Mouse (Mus musculus) gastrocnemius, postnatal 14 days (tissue): ENCODE data around the gene Brinp1. TPM values are rescaled to one million over a fixed set of nuclear protein-coding genes. Genes with fewer than 3 reads are reported as not detected.
"Not testable (repeated sequence)": the region's sequence is repeated elsewhere in the genome, so short reads cannot be mapped to it uniquely, and the experiment has no call there.

Experiments used
- DNase-seq: peaks from one replicate; pipeline ENCODE4 v3.0.0; 2021; ENCODE audit warnings: mixed read lengths
- intact Hi-C: fragments of 180-260 bp; cut with DNase I; formaldehyde crosslinking; loops from one replicate; pipeline ENCODE4 v1.15.1; 2025; ENCODE audit warnings: low total_unique reads
- total RNA-seq, 2 experiments: library from RNA; stranded (reverse); gene quantifications; 2 replicates each; pipeline ENCODE4 v1.2.3; 2021

The Brinp1 gene
- total RNA-seq, 2 experiments from 2014 or later: 0.14 TPM; not detected in 1

DNA sequence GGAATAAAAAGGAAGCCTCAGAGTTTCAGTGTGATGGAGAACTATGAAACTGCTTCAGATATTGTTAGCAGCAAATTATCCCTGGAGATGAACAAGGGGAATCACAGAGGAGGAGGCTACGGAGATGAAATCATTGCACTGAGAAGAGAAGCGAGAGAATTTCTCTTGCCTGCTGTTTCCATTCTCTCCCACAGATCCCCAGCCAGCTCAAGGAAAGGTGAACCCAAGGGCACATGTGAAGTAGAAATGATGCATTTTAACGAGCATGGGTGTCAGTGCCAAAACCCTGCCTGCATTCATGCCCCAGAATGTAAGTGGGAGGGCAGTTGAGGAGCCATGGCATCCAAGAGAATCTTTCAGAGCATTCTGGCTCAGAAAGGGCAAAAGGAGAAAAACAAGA is 104.5 kb downstream of the Brinp1 start:
- intact Hi-C loops: no loop called here

DNA sequence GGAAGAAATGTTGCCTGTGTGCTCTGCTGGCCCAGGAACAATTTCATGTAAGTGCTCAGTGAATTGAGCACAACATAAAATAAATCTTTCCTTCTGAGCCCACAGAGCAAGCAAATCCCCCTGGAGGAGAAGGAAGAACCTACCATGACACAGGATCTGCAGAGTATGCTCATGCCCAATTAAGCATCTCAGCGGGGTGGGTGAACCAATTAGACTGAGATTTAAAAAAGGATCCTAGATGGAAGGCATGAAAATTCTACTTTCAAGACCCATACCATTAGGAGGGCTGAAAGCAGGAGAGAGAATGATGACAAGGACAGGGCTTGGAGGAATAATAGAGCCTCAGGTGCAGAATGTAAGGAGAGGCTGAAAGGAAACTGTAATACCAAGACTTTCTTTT is 107.2 kb downstream of the Brinp1 start:
- intact Hi-C loops: no loop called here
- no peak for DNase-seq

More for the DNA sequence above, 104.5 kb downstream of the Brinp1 start:
- DNase-seq: no peak

DNA sequence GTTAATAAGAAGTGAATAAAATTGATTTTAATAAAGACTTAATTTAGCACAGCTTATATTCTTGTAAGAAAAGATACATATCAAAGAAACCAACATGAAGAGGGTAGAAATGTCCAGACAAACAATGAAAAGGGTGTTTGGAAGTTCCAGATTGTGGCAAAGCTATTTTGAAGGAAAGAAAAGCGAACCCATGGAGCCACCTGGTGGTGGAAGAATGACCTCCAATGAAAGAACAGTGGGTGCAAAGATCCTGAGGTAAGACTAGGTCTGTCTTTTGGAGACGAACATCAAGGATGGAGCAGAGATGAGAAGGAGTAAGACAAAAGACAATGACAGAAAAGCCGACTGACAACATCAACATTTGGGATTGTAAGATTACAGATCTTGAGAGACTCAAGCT is 108.2 kb downstream of the Brinp1 start:
- no peak for DNase-seq
- intact Hi-C loops: no loop called here

DNA sequence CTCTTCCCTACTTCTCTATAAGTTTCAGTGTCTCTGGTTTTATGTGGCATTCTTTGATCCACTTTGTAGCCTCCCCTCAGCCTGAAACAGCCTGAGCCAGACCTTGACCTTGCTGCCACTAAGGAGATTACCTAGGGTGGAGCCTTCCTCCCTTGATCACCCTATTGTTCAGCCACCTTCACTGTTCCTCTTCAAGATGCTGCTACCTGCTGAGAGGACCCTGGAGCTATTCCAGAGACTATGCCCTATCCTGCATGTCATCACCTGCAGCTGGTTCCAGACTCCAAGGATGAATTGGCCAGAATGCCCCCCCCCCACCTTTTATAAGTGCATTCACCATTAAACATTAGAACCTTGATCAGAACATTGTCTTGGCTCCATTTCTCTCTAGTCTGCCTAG is 140.2 kb downstream of the Brinp1 start:
- intact Hi-C loops: not testable (repeated sequence)

DNA sequence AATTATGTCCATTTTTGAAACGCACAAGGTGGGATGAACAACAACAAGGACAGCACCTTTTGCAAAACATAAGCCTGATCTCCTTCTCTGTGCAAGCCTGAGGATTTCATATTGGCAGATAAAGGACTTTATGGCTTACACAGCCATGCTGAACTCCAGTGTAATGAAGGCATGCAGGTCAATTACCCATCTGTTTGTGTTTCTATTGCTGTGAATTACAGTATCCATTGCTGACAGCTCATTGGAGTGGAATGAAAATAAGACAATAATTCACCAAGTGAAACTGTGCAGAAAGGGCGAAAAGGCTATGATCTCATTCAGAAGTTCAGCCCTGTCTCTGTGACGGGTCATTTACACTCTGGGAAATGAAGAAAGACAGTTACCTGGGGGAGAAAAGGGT is 147.7 kb downstream of the Brinp1 start:
- intact Hi-C loops: no loop called here
- no peak for DNase-seq

More for the DNA sequence above, 140.2 kb downstream of the Brinp1 start:
- not testable (repeated sequence) for DNase-seq

DNA sequence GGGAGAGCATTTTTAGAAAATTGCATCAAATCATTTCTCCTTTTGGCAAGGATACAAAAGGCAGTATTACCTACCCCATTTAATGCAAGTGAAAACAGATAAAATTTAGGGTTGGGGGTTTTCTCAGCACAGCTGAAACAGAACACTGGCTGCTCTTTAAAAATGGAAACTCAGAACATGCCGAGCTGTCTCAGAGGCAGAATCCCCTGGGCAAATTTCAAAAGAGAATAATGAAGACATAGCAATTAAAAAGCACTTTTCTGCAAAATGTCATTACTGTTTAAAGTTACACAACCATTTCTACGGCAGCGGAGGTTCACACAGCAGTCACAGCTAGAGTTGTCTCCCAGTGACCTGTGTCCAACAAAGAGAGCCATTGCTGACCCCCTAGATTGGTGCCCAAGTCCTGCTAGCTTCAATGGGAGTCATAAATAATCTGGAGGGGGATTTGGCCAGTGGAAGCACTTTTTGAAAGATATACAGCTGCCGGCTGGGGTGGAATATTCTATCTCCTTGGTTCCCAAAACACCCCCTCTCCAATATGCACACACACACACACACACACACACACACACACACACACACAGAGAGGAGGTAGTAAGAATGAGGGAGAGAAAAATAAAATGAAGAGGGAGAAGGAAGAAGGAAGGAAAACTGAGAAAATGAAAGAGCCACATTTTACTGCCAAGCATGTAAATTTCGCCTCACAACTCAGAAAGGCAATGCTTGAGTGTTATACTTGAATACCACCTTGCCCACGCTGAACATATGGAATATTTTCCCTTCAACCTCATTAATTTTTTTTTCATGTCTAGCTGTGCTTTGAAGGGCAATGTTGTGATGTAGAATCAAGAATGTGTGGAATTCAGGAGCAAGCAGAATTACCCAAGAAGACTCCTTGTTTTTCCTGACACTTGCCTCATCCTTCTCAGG is 152.0 kb downstream of the Brinp1 start:
- no peak for DNase-seq
- intact Hi-C loops: no loop called here

DNA sequence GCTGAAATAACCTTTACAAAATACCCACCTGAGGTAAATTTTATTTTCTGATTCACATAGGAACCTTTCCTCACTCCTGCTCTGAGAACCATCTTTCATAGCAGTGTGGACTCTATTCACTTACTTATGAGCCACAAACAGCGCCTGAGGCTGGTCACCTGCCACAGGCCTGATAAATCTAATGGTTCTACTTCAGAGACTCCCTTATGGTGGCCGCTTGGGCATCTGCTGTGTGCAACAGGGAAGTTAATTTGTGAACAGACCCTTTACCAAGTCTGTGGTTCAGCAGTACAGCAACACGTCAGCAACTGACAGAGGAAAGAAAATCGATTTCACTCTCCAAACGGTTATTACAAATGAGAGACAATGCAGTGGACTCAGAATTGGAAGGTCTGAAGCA is 164.2 kb downstream of the Brinp1 start:
- intact Hi-C loops: no loop called here
- DNase-seq: no peak

DNA sequence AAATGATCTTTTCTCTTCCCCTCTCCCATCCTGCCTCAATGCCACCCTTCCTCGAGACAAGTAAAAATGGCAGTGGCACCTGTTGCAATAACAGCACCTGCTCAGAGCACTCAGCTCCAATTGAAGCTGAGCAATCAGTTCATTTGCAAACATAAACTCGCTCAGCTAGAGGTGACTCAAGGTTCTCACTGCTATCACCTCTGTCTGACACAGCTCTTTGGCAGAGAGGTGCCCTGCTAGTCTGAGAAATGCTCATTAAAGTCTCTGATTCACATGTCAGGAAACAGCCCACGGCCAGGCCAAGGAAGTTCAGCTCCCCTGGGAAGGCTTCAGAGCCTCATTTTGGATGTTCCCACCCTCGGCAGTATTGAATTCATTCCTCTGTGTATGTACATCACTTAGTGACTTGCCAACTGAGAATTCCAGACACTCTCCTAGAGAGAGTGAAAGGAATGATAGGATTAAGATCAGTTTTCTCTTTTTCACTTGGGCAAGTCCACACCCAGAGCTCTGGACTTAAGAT is 165.7 kb downstream of the Brinp1 start:
- DNase-seq: no peak
- intact Hi-C loops: no loop called here

DNA sequence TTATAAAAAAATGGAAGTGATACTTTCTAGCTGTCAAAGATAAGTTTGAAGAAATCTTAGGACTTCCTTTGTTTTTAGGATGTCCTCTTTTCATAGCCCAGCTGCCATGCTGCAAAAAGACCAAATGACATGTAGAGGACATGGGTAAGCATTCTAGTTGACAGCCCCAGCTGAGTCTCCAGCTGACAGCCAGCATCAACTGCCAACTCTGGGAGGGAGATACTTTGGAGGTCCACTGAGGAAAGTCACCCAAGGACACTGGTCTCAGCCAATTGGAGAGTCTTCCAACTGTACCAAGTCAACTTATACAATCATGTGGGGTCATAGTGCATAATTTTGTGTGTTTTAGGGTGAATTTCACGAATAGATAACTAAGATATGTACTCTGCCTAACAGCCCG is 166.6 kb downstream of the Brinp1 start:
- intact Hi-C loops: no loop called here

DNA sequence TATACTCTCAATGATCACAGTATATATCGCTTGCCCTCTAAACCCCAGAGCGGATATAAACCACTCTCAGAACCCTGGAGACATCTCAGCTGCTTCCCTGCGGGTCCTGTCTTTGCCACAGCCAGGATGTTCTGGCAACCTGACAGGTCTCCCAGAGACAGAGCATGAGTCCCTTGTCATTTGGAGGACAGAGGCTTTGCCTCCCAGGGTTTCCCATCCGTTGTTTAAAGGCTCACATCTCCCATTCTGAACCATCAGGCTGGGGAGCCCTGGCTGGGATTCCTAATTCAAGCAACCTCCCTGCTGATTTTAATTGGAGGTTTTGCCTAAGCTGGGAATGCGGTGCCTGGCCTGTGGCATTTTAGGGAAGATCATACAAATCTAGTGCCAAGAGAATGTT is 185.9 kb downstream of the Brinp1 start:
- DNase-seq: no peak
- intact Hi-C loops: no loop called here

More for the DNA sequence above, 166.6 kb downstream of the Brinp1 start:
- no peak for DNase-seq

DNA sequence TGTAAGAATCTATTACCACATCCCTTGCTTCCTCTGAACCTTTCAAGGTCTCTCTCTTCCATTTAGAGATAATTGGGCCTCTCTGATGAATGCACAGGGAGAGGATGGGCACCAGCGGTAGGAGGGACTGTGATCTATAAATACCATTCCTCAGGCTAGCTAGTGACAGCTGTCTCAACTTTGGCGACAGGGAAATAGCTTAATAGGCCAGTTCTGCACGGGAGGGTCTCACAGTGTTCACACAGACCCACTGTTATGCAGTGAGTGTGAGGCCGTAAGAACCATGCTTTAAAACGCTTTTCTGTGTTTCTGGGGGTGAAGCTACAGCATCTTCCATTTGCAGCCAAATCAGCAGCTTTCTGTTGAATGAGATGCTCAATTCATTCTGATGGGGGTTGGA is 186.8 kb downstream of the Brinp1 start:
- DNase-seq: no peak
- intact Hi-C loops: no loop called here

DNA sequence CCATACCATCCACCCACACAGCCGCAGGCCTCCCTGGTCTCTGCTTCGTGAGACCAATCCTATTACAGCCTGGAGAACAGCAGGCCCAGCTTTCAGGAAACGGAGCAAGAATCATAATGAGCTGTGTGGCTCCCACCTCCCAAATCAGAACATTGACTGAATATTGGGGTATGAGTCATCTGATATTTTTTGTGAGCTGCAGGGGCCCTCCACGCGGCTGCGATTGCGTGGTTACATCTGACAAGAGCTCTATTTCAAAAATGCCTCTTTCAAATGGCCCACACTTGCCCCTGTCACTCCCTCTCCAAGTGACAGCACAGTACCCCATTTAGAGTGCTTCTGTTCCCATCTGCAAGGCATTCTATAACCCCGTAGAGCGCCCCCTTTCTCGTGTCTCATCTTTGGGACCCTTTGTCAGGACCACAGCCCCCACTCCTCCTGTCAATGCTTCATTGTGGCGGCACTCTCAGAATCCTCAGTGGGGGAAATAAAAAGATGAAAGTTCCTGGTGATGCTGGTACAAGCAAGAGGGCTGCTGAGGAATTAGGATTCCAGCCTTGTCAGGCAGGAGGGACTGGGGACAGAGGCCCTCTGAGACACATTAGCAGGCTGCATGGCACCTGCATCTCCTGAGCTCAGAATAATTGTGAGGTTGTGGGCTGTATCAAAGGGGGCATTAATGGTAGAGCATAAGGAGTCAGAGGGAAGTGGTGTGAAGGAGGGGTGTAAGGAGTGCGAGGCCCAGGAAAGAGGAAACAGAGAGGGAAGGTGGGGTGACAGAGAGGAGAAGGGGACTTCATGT is 188.2 kb downstream of the Brinp1 start:
- intact Hi-C loops: no loop called here
- DNase-seq: no peak

DNA sequence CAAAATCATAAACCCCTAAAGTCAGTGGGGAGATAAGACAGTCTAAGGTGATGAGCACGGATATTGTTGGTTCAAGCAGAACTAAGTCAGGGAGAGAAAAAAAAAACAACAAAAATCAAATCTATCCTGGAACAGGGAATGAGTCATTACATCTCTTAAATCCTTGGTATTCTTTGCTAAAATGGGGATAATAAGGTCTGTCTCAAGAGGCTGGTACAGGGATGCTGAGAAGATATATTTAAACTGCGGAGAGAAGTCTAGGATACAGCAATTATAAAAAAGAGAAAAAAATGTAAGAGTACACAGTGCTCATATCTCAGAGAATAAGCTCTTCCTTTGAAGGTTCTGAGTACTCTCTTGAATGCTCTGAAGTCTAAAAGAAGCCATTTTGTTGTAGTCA is 189.3 kb downstream of the Brinp1 start:
- DNase-seq: no peak
- intact Hi-C loops: no loop called here

DNA sequence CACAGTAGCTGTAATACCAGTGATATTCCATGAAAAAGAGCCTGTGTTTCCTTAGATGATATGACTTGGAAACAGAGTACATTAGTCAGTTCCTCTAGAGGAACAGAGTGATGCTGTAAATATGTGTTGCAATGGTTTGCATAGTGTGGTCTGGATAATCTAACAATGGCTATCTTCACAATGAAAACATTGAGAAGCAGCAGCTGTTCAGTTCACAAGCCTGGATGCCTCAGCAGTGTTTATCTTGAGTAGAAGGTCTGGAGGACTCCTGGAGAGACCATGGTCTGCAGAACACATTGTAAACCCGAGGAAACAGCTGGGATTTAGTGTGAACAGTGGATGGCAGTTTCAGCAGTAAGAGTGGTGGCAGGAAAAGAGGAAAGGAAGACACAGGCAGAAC is 233.2 kb downstream of the Brinp1 start:
- intact Hi-C loops: no loop called here
- no peak for DNase-seq
